Mouse (Mus musculus) megakaryocyte-erythroid progenitor cell, adult 5-6 weeks (primary cell): ENCODE data around the gene Uncx. TPM values are rescaled to one million over a fixed set of nuclear protein-coding genes. Genes with fewer than 3 reads are reported as not detected.
"Not testable (repeated sequence)": the region's sequence is repeated elsewhere in the genome, so short reads cannot be mapped to it uniquely, and the experiment has no call there.

Experiments used
- ATAC-seq: replicated peaks from 2 replicates; pipeline ENCODE4 v1.8.0; 2016; ENCODE audit warnings: mild to moderate bottlenecking, inconsistent platforms; ENCODE audit not compliant: severe bottlenecking, poor library complexity, low FRiP score, low TSS enrichment
- total RNA-seq, 2 experiments: library from RNA; stranded (forward) in 1 of 2; stranded (reverse) in 1 of 2; fragments of 200-1000, 215-1000 nt in 1 of 2; fragments of >200 nt in 1 of 2; fragmentation: Nextera tagmentation in 1 of 2; gene quantifications; 2 replicates each; pipeline ENCODE4 v1.2.3; 2014 to 2017

Uncx gene
- total RNA-seq, 2 experiments from 2014 or later = not detected

DNA sequence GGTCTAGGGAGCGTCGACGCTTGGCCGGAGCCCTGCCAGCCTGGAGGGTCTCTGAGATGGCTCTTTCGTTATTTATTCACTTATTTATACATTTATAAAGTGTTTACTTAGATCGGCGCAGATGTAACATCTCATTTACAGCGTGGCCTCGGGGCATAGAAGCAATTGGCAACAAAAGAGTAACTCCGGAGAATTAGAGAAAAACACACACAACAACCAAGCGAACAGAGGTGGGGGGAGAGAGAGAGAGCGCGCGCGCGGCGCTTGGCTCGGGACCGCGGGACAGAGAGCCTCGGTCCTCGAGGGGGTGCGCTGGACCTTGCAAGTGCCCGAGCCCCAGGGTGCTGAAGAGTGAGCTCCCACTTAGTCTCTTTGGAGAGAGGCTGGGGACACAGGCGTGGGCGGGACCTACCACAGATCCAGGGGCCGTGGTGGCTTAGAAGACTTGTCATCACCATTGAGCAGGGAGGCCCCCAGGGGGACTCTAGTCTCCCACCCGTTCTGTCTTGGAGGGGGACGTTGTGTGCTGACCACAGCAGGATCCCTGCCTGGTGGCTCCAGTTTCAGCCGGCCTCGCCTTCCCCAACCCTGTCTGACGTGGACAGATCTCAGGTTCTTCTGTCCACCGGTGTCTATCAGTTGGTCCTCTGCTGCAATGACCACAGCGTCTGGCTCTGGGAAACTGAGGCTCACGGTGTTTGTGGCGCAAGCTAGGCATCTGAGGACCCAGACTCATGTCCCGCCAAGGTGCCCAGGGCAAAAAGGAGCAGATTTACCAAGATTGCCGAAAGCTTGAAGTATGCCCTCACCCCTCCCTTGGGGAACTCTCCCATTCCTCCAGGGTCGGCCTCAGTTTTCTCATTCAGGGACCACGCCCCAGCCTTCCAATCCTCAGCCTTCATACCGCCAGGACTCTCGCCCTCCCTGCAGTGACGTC is 14.5 kb downstream of the Uncx start:
- ATAC-seq = no peak

DNA sequence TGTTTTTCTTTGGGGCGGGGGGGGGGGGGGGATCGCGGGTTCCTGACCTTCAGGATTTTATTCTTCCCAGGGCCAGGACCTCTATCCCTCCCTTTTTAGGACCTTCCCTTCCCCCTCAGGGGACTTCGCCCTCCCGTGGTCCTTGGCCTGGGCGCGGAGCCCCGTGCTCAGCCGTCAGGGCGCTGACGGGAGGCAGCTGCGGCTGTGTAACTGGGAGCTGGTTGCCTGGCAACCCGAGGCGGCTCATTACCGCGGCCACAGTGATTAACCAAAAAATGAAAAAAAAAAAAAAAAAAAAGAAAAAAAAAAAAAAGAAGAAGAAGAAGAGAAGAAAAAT is 15.1 kb downstream of the Uncx start:
- no peak for ATAC-seq

DNA sequence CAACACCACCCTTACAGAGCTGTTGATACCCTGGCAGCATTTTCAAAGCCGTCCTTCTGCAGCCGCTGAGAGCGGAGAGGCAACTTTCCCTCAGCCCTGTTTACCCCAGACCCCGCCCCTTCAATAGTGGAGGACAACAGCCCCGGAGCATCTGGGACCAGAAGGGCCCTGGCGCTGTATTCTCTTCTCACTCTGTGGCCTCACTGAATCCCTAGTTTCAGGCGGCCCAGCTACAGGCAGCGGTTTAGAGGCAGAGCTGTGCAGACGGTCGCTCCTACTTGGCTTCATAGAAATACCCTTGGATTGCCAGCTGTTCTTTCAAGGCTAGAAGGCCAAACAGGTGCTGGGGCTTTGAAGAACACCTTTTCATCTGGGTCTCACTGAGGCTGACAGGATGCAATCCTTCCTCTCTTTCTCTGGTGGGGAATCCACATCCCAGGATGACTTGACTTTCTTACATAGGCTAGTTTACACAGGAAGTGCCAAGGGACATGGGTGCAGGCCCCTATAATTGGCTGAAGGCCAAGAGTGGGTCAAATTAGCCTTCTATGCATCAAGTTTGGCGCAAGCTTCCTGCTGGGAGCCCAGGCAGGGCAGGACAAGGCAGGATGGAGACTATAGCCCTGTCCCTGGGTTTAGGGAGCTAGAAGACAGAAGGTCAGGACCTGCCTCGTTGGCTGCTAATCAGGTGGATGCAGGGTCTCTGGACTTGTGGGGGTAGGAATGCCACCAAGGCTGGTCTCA is 15.8 kb downstream of the Uncx start:
- no peak for ATAC-seq

DNA sequence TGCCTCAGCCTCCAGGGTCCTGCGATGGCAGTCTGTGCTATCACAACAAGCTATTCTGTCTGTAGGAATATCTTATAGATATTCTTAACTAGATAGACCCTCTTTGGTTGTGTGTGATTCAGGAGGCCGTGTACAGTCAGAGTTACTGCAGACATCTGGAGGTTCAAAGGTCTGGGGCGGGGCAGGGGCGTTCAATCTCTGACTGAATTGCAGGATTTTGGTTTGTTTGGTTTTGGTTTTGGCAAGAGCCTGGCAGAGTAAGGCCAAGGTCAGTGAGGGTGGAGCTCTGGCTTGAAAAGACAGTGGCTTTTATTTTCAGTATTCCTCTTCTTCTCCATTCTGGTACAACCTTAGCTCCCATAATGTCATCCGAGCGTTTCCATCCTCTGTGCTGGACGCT is 16.5 kb downstream of the Uncx start:
- no peak for ATAC-seq

DNA sequence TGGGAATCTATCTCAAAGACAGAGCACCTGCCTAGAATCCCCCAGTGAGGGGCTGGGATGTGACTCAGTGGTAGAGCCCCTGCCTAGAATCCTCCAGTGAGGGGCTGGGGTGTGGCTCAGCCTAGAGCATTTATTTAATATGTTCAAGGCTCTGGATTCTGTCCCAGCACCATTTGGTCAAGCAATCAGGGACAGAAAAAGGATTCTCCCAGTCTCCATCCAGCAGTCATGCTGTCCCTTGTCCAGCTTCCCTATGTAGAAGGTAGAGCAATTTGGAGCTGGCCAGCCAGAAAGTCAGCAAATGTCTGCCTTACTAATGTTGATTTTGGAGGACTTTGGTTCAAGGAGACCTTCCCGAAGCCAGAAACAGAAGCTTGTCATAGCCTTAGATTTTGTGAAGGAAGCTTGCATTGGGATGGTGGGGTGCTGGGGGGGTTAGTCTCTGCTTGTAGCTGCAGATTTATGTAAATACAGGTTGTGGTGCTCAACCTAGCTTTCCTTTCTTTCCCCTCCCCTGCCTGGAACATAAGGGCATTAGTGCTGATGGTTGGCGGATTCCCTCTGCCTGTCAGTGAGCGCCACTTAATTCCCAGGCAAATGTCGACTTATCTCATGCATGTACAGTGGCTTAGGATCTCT is 18.2 kb downstream of the Uncx start:
- ATAC-seq = no peak

DNA sequence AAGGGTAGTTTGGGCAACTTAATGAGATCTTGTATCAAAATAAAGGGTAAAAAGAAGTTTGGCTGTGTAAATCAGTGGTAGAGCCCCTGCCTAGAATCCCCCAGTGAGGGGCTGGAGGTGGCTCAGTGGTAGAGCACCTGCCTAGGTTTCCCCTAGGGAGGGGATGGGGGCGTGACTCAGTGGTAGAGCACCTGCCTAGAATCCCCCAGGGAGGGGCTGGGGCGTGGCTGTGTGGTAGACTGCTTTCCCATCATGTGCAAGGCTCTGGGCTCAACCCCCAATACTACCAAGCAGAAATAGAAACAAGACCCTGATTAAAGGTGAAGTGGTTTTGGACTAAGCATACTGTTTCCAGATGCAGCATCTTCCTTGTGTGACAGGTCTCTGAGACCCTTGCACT is 21.4 kb downstream of the Uncx start:
- no peak for ATAC-seq

DNA sequence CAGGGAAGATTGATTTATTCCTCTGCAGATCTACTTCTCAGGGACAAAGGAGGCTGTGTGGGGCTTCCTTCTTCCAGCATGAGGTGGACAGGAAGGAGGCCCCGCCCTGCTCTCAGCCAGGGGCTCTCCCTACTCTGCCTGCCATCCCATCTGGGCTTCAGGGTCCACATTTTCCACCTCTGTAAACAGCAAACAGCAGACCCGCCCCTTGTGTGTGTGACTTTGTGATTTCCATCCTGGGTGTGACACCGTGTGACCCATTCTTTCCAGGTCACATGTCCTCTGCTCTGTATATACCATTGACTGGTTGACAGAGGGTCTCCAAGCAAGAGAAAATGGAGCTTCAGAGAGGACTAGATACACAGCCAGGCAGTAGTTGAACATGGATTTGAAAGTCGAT is 22.2 kb downstream of the Uncx start:
- ATAC-seq = no peak

DNA sequence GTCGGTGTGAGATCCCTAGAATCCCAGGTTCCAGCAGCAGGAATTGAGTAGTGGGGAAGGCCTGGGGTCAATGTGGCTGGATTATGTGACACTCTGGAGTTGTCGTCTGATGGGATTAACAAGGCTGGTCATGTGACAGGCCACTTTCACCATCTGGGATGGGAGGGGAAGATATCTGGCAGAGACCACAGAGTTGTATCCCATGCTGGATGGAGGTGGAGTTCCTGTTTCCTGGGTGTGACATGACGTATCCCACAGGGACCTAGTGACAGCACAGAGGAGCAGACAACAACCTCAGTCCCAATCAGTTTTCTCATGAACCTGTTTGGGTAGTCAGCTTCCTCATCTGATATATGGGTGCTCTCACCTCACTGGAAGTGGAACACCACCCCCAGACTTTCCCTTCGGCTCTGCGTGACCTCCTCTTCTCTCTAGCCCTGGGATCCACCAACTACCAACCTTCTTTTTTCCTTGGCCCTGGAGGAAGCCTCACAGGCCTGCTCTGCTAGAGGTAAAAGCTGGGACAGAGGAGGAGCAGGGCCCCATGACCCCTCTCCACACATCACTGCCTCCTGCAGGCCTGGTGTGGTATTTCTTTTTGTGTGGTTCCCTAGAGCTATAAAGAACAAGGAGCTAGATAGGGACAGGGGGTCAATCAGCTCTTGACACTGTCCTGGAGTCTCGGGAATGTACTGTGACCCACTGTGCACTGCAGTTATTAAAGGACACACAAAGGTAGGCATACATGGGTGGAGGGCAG is 23.5 kb downstream of the Uncx start:
- ATAC-seq = peak; percentile 67; the same call in 1 of the 2 replicates

DNA sequence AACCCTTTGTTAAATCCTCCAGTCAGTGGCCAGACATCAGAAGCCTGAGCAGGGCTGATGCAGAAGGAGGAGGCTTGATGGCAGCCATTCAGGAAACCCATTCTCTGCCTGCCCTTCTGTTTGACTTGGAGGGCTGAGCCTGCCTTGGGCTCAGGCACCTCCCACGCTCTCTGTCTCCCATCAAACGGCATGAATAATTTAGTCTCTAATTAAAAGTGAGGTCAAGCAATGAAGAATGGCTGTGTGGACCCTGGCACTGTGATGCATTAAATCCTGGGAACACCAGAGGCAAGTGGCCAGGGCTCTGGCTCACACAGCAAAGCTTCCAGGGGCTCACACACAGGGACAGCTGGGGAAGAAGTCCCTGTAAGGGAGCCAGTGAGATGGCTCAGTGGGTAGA is 24.8 kb downstream of the Uncx start:
- ATAC-seq = no peak

DNA sequence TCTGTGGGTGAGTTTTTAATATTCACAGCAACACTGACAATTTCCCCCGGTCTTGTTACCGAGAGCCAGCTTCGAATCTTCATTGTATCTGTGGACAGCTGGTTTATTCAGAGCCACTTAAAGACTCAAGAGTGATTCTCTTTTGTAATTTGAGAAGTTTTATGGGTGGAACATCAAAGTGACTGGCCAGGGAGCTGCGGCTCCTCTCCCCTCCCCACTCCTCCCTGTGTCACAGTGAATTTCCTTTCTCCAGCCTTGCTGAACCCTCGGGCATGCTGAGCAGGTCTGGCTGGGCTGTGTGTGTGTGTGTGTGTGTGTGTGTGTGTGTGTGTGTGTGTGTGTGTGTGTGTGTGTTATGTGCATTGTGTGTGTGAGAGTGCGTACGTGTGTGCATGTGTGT is 29.2 kb downstream of the Uncx start:
- no peak; the same call in 1 of the 2 replicates for ATAC-seq

DNA sequence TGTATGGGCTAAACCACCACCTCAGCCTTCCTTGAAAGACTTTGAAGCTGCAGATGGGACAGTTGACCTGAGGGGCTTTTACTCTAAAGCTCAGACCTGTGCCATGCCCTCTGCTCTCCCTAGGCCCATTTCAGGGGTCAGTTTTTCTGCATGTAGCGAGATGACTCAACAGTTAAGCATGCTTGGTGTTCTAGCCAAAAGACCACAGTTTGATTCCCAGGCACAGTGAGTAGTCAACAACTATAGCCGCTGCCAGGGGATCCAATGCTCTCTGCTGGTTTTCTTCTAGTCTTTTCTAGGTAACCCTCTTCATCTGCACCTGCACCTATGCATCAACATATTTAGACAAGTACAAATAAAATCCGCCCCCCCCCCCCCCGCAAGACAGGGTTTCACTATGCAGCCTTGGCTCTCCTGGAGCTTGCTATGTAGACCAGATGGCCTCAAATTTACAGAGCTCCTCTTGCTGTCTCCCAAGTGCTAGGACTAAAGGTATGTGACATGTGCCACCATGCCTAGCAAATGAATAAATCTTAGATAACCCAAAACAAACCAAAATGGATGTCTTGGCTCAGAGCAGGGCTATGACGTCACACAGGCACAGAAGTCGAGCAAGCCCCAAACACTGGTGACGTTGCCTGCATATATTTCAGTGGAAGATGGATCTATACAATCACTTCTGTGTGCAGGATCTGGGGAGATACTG is 30.5 kb downstream of the Uncx start:
- ATAC-seq = no peak

DNA sequence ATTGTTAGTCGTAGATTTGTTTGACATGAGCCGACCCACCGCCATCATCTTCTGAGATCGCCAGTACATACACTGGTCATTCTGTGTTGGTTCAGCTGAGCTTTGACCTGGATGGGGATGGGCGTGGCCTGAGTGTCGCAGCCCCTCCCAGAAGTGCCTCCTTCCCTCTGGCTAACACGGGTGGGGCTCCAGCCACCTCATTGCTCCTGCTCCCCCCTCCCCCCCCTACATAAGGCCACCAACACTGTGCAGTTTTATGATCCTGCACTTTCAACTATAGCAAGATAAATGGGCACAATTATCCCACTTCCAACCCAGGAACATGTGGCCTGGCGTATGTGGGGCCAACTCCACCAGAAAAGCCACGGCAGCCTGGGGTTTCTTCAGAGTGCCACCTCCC is 31.8 kb downstream of the Uncx start:
- ATAC-seq = no peak

DNA sequence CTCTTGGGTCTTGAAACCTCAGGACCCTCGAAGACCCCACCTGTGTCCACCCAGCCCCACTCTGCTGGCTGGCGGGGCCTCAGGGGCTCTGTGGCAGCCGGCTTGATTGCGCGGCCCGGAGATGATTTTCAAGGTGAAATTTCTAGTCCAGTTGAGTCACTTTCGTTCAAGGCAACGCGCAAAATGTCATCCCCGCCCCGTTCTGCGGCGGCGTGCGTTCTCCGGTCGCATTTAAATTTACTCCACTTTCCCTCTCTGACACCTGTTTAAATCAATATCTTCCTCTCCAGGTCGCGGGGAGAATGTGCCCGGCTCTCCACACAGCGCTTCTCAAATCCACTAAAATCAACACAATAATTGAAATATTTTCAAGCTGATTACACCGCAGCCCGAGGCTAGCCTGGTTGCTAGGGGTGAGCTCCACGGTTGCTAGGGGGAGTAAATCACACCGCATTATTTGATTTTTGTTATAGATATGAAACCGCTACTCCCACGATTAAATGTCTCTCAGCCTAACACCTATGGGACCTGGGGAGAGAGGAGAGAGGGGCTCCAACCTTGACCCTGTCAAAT is 37.0 kb downstream of the Uncx start:
- no peak for ATAC-seq

DNA sequence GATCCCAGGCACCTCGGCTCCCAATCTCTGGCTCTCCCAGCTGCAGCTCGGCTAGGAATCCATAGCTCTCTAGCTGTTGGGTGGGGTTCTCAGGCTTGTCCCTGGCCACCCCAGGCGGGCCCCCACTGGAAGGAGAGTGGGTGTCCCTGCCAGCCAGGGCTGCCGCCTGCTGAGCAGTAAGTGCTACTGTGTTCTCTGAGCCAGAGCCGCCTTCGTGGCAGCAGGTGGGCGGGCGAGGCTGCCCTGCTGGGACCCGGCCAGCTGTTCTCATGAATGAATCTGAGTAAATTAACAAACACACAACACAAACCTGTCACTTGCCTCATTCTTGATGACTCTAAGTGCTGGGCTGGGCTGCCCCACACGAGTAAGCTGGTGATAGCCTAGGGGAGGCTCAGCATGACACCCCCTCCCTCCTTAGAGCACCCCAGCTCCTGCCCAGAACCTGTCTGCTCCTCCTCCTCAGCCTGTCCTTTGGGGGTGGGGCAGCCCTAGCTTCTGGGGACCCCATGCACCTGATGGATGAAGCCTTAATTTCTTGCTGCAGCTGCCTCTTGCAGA is 38.1 kb downstream of the Uncx start:
- no peak for ATAC-seq

DNA sequence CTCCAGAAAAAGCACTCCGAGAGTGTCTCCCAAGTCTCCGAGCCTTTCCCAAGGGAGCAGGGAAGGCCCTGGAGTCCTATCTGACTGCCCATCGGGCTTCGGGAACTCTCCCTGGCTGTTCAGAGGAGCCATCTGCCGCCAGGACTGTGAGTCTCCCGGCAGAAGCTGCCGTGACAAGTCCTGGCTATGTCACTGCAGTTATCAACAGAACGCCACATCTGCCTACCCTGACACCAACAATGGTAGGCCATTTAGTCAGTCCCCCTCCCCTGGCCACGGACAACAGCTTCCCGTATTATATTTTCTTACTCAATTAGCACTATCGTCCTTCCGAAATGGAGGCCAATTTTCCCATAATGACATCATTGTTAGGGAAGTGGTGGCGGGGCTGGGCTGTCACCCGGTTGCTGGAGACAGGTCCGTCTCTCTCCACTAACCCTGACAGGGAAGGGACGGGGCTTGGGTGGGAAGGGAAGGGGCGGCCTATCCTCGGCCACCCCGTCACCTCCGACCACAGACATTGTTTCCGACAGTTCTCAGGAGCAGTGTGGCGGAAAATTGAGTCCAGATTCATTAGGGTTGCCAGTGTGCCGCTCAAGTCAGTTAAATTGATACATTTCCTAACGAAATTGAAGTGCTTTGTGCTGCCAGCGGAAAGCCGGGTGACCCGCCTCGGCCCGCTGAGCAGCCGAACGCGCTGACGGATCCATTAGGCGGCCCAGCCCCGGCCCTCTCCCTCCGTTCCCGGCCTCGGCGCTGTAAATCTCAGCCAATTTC is 41.9 kb downstream of the Uncx start:
- no peak for ATAC-seq

DNA sequence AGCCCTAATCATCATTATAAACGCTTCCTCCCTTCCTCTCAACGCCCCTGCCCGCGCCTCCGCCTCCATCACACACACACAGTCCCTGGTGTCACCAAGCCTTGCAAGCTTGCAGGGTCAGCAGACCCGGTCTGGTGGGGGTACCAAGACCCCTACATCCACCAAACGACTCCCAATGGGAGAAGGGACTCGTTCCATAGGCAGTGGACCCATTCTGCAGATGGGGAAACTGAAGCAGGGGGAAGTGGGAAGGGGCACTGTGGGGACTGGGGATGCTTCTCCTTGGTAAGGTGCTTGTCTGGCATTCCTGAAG is 42.4 kb downstream of the Uncx start:
- ATAC-seq = no peak

DNA sequence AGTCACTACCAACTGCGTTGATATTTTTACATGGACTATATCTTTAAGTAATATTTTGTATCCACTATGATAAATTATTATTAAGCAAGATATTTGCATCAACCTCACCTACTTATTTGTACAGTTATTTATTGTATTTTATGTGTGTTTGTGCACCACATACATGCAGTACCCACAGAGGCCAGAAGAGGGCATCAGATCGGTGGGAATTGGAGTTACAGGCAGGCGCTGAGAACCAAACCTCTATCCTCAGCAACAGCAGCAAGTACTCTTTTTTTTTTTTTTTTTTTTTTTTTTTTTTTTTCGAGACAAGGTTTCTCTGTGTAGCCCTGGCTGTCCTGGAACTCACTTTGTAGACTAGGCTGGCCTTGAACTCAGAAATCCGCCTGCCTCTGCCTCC is 44.2 kb downstream of the Uncx start:
- not testable (repeated sequence) for ATAC-seq
